Mouse (Mus musculus) urinary bladder, adult 18-20 months (tissue): Measurements from ENCODE around the gene Fbxl3.

Experiments used
- DNase-seq, 2 experiments: peaks; one replicate each; pipeline ENCODE4 v3.0.0; 2022; ENCODE audit warnings: low spot score in 2 of 2, mixed read lengths in 2 of 2

The Fbxl3 gene

DNA sequence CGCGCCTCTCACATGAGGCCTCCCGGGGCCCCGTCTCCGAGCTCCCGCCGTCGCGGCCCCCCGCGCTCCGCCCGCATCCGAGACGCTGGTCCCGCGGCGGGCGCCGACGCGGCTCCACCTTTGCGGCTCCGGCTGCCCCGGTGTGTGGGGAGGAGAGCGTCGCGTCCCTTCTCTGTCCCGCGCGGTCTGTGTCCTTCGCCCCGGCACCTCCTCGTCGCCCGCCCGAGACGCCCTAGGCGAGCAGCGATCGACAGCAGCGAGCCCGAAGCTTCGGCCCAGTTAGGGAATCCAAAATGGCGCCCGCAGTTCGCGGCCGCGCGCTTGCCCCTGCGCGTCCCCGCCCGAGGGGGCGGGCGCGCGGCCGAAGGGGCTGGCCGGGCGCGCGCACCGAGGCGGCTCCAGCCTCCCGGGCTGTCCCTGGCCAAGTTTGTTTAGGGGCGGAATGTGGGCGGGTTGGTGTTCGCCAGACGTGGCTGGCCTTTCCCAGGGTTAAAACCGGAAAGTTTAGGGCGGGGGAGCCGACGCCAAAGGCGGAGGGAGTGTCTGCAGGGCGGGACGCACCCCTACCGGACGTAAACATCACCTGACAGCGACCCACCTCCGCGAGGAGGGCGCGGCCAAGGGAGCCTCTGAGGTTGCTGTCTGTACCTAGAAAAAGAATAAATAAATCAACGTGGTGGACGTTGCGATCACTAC lies at the start of gene Fbxl3:
Fbxl3 (minus strand) TSS at position 329 of the 696 bp plus-strand sequence.
- peak; percentile 87 to 97 for DNase-seq

DNA sequence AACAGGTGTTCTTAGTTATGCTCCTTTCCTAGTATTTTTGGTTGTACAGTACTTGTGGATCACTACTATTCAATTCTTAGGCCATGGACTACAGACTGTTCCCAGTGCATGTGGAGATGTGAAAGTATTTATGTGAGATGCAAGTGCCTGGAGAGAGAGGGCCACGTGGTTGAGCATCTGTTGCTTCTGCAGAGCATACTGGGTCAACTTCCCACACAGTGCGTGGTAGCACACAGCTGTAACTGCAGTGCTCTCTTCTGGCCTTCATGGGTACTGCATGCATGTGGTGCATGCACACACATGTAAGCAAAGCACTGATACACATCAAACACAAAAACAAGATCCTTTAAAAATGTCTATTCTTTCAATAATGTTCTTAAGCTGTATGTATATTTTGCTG lies 32.6 kb upstream of the Fbxl3 start:
- no peak for DNase-seq

DNA sequence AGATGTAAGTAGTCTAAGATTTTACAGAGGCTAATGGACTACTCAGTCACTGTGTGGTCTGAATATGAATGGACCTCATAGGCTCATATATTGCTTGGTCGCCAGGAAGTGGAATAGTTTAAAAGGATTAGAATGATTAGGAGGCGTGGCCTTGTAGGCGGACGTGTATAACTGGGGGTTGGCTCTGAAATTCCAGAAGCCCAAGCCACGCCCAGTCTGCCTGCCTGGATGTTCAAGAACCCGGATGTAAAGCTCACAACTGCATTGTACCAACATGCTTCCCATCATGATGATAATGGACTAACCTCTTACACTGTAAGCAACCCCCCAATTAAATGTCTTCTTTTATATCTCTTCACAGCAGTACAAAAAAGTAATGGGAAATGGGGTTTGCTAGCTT lies 26.4 kb upstream of the Fbxl3 start:
- DNase-seq = no peak

DNA sequence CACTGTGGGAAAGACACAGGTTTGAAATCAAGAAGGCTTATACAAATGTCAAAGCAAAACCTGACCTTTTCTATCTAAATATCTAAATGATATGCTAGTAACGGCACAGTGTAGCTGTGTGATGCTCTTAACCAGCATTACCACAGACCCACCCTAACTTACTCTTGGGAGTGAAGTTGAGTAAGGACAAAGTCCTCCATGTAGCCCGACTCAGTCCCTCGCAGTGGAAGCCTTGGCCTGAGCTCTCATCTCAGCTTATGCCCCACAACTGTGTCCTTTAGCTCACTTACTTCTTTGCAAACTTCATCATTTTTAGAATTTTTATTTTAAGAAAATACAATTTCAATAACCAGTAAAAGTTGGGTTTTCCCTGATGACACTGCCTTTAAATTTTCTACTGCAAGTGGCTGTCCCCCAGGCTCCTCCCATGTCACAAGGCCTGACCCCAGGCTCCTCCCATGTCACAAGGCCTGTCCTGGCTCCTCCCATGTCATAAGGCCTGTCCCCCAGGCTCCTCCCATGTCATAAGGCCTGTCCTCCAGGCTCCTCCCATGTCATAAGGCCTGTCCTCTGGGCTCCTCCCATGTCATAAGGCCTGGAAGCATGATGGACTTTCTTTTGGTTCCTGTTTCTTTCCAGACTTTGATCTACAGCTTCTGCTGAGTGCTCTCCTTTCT lies 15.8 kb upstream of the Fbxl3 start:
- no peak for DNase-seq

DNA sequence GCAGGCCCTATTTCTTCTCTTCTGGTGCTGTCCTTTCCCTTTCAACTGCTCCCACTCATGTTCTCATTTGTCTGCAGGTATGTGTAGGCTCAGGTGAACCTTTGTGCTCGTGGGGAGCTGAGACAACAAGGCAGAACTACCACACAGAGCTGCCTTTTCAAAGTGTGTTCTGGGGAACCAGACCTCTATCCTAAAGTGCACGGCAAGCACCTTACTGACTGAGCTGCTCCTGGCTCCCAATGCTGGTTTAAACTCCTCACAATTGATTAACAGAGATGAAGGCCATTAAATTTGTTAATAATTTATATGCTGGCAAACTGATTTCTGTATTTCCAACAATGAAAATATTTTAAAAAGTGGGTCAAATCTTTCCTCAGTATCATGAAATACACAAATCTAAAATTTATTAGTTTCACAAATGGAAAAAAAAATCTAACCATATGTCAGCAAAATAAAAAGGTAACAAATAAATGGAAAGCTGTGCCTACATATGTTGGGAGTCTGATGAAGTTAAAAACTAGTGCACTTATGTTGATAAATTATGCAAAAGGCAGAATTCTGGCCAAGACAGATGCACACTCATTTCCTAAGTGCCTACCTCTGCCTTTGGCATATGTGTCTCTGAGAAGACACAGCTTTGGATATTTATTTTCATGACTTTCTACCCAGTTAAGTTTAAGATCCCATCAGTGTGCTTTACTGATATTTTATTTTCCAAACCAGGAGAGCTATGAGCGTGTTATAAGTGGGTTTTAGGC lies 13.4 kb upstream of the Fbxl3 start:
- no peak for DNase-seq

DNA sequence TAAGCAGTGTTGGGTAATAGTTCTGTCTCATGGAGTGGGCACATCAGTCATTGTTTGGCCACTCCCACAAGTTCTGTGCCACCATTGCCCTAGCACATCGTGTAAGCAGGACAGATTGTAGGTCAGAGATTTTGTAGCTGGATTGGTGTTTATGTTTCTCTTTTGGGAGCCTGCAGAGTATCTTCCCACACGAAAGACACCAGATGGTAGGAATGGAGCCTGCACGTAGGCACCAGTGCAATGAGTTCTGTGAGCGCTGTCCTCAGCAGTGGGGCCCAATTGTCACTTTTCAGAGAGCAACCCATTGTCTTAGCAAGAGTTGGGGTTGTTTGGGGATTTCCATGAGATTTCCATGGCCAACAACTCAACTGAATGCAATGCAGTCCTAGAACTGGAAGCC lies 10.6 kb upstream of the Fbxl3 start:
- no peak for DNase-seq

DNA sequence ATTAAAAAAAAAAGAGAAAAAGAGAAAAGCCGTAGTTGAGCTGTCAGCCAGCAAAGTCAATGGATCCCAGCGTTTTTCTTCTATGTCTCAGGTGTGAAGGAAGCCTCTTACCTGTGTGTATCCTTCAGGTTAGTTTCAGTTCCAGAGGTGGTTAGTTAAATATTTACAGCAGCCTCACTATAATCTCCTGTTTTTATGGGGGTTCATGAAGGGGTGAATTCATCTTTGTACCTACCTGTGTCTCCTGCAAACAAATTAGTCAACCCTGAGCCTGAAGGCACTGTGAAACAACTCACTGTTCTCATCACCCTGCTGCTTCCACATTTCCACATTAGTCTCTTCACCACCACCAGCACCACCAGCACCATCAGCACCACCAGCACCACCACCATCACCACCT lies 6.9 kb upstream of the Fbxl3 start:
- DNase-seq = no peak

DNA sequence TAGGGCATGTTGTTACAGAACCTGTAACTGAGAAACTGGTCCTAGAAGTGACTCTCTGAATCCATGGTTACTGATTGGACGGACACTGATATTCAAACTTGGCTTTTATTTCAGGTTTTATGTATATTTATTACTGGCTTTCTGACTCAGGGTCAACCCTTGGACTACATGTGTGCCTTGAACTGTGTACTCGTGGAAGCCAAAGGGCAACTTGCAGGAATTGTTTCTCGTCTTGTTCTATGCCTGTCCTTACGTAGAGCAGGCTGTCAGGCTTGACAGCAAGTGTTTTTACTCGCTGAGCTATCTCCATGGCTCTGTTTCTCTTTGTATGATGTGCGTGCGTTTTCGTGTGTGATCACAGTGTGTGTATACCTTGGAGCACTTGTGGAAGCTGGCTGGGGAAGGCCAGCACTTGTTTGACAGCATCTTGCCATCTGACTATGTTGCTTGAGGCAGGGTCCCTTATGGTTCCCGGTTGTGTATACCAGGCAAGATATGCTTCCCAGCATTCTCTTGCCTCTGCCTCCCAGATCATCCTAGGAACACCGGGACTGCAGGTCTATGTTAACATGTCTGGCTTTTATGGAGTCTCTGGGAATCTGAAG lies 3.5 kb upstream of the Fbxl3 start:
- DNase-seq = no peak

DNA sequence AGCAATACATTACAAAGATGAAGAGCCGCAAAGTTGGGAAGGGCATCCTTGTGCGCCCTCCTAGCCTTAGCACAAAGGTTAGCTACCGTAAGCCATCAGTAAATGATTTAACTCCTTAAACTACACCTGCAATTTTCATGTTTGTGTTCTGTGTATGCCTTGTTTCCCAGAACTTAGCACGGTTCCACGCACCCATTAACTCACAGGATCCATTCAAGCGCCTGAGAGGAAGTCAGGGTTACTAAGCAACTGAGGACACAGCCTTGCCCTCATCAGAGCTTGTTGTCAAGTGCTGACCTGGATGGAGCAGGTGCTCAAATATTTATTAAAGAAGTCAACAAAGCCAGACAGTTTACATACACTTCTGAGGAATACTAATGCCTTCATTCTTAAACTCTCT lies 2.9 kb upstream of the Fbxl3 start:
- DNase-seq = no peak

DNA sequence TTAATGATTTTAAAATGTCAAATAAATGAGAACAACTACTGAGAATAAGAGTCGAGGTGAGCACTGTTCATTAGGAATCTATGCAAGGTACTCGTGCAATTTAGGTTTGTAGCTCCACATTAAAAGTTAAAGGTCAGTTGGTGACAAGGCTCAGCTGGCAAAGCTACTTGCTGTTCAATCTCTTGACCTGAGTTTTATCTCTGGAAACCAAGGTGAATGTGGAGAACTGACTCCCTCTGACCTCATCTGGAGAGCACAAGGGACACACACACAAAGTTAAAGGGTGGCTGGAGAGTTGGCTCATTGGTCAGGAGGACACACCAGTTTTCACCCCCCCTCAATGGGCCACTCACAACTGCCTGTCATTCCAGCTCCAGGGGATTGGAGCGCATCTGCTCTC lies 1.8 kb upstream of the Fbxl3 start:
- no peak for DNase-seq

DNA sequence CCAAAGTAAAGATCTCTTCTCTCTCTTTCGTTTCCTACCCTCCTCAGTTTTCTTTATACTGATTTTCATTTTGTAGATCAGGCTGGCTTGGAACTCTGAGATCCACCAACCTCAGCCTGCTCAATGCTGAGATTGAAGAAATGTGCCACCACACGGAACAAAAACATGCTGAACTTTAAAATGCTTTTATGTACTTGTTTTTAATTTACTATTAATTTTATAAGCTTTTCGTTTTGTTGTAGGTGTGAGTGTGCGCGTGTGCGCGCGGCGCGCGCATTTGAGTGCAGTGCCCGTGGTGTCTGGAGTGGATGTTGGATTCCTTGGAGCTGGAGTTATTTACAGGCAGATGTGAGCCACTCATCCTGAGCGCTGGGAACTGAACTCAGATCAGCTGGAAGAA lies 930 bp upstream of the Fbxl3 start:
- DNase-seq = no peak

DNA sequence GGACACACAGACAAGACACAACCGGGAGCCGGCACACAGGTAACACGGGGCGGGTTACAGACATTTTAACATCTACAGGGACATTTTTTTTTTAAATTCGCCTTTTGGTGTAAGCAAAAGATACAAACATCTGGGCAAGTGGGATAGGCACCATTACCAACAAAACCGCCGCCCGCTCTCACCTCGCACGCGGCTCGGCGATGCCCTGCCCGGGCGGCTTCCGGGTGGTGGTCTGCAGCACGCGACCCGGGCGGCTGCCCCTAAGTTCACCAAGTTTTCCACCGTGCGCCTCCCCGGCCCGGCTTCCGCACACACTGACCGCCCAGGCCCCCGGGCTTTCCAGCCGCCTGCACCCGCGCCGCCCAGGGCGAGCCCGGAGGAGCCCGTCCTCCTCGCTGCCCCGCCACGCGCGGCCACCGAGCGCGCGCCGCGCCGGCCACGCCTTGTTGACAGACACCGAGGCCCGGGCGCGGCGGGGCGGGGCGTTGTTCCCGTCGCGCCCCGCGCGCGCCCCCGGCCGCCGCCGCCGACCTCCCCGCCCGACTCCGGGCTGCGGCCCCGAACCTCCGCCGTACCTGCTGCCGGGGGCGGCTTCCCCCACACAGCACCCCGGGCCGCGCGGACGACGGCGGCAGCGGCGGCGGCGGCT lies 655 bp downstream of the Fbxl3 start:
- DNase-seq = peak; percentile 69 to 79

DNA sequence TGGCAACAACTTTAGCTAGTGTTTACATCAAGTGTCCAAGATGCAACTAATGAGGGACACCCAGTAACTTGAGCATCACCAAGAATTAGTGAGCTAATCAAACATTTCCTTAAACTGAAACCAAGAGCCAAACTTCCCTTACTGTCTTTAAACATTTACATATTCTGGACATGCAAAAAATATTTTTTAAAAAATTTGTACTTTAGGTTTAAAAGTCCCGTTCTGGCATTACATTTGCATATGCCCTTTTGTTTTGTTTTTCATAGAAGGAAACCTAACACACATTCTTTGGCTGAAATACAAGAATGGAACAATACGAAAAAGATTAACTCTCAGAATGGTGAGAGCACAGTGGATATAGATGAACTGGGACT lies 1.2 kb downstream of the Fbxl3 start:
- DNase-seq = no peak

DNA sequence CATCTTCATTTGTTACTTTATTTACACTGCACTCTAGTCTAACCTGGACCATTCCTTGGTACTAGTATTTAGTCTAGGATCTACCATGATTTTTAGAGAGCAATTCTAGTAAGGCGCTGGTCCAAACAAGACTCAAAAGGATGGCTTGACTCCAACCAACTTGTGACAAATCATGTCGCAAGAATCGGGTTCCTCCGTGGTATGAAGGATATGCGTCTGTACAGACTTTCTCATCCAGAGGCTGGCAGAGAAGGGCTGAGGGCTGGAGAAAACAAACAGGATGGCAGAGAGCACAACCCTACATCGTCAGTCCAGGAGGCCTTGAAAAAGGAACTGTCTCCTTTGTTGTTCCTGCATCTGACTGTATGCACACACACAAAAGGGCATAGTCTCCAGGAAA lies 2.7 kb downstream of the Fbxl3 start:
- no peak for DNase-seq

DNA sequence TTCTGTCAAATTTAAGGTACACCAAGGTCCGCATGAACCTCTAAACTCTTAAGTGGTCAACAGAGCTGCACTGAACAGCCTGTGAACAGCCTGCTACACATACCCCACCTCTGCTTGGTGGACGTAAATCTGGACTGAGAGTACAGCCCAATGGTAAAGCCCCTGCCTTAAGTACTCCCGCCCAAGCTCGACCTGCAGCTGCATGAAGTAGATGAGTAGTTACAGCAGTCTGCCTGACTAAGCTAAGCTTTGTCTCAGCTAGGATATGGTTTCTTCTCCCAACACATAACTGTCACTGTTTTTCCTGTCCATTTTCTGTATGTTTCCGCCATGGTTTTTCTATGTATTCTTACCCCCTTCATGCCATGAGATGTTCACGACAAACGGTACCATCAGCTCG lies 3.5 kb downstream of the Fbxl3 start:
- no peak for DNase-seq

DNA sequence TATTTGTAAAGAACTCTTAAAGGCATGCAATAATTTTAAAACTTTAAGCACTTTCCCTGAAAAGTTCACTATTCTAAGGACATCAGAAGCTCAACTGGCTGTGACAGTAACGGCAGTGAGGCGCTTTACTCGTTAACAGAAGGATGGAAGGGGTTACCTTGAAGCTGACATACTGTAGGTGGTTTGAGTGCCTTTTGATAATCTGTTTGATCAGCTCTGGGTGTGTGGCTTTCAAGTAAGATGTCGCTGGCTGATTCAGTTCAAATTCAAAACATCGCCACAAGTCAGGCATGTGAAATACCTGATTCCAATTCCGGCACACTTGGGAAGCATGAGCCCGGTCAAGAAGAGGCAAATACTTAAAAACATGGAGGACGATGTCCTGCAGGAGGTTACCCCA lies 4.3 kb downstream of the Fbxl3 start:
- no peak for DNase-seq

DNA sequence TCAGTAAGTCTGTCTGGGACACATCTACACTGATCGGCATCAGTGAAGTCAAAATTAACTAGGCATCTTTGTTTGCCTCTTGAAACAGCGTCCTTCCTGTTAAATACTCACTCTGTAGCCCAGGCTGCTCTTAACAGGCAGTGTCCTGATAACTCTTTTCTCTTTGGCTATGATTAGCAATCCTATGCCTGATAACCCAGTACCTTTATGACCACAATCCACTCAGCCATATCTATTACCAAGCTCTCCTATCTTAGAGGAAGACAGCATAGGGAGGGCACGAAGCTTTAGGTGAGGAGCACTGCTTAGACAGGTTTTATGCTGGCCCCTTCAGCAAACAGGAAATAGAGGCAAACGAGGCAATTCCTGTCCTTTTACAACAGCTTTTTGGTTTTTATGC lies 5.7 kb downstream of the Fbxl3 start:
- no peak for DNase-seq

DNA sequence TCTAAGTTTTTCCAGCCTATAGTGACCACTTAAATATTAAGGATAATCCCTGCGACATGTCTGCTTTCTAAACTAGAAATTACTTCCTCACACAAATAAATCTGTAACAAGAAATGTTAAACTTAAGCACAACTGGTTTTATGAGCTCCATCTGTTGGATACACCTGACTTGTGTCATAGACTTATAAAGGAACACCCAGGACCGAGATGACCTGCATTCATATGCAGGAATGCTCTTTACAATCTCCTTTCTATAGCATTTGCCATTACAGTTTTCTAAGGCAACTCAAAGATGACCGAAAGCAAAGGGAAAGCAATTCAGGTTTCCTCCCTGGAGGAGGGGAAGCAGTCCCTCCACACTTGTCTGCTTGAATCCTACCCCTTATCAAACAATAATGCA lies 6.1 kb downstream of the Fbxl3 start:
- no peak for DNase-seq

DNA sequence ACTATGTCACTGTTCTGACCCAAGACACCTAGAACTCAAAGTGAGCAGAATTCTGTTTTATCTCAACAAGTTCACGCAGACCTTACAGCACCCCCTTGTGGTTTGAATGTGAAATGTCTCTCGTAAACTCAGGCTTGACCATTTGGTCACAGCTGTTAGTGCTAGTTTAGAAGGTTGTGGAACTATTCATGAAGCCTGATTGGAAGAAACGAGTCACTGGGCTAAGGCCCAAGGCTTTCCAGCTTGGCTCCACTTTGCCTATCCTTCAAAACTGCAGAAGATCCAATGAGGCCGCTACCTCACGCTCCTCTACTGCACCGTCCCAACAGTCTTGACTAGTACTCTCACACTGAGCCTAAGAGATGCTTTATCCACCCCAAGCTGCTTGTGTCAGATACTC lies 10.7 kb downstream of the Fbxl3 start:
- DNase-seq = peak in 1 of 2 experiments; percentile 52

DNA sequence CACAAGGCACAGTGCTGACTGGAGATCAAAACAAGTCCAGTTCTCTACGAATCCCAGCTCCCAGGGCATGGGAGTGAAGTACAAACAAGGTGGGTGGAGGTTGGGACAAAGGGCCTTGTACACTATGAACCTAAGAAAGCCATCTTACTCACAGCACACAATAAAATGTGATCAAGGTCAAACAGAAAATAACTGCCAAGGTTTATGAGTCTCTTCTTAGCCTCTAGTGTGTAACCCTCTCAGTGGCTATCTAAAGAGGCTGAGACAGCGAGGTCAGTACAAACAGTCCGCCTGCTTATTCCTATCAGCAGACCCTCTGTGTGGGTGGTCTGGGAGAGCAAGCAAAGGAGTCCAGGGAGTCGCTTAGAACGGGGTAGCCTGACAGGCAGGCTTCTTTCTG lies 11.5 kb downstream of the Fbxl3 start:
- DNase-seq = no peak

DNA sequence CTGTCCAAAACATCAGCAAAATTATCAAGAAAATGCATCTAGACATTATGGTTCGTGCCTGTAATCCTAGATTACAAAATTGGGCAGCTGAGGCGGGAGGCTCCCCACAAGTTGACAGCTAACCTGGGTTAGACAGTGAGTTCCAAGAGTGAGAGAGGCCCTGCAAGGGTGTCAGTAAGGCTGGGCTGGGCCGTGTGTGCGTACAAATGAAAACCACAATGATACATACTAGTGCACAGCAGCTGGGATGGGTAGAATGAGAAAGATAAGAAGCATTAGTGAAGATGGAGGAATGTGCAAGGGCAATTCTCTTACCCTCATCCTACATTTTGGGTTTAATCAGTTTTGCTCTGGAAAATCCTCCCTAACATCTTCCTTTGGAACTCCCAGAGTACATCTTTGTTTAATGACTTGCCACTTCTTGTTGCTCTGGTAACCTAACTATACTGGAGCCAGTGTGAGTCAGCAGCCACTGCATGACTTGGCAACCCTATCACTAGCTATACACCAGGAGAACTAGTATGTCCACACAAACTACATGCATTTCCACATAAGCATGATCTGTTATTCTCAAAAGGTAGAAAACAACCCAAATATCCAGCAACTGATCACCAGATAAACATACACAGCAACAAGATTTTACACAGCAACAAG lies 12.6 kb downstream of the Fbxl3 start:
- DNase-seq = no peak
